Mouse (Mus musculus) C2C12 (cell line): ENCODE results near the gene Chadl. TPM values are rescaled to one million over a fixed set of nuclear protein-coding genes. Genes with fewer than 3 reads are reported as not detected.

Experiments used
- H3K27me3 ChIP-seq: one replicate; pipeline ENCODE4 v1.6.1; 2011; ENCODE audit not compliant: control insufficient read depth, insufficient read depth, insufficient read length
- H3K36me3 ChIP-seq: one replicate; pipeline ENCODE4 v1.6.1; 2011; ENCODE audit not compliant: control insufficient read depth, insufficient read depth
- H3K4me3 ChIP-seq: one replicate; pipeline ENCODE4 v1.5.1; 2011; ENCODE audit warnings: mild to moderate bottlenecking, control low read depth; ENCODE audit not compliant: poor library complexity, insufficient read depth, severe bottlenecking
- H3K79me2 ChIP-seq: one replicate; pipeline ENCODE4 v1.6.1; 2011; ENCODE audit not compliant: control insufficient read depth, insufficient read depth
- H3K79me3 ChIP-seq: one replicate; pipeline ENCODE4 v1.6.1; 2011; ENCODE audit warnings: low read depth, control low read depth
- H3ac ChIP-seq: one replicate; pipeline ENCODE3; 2011; ENCODE audit warnings: low read depth; ENCODE audit not compliant: control insufficient read depth, insufficient read length
- CEBPB ChIP-seq: IDR thresholded peaks from one replicate; pipeline ENCODE4 v1.6.1; 2011; ENCODE audit warnings: low read depth, mild to moderate bottlenecking, control low read depth, moderate library complexity
- CTCF ChIP-seq: IDR thresholded peaks from one replicate; pipeline ENCODE4 v1.5.1; 2011; ENCODE audit not compliant: control insufficient read depth, insufficient read depth, insufficient read length
- FOSL1 ChIP-seq: IDR thresholded peaks from one replicate; pipeline ENCODE4 v1.8.0; 2011; ENCODE audit warnings: mild to moderate bottlenecking, low read length; ENCODE audit not compliant: poor library complexity, insufficient read depth, severe bottlenecking
- MAX ChIP-seq: IDR thresholded peaks from one replicate; pipeline ENCODE4 v1.6.1; 2011; ENCODE audit warnings: mild to moderate bottlenecking, control low read depth
- MYOD1 ChIP-seq: IDR thresholded peaks from one replicate; pipeline ENCODE4 v1.6.1; 2011; ENCODE audit warnings: low read depth; ENCODE audit not compliant: control insufficient read depth, insufficient read length
- MYOG ChIP-seq: IDR thresholded peaks from one replicate; pipeline ENCODE4 v1.6.1; 2011; ENCODE audit not compliant: control insufficient read depth, insufficient read length; ENCODE audit errors: extremely low read depth
- USF1 ChIP-seq: IDR thresholded peaks from one replicate; pipeline ENCODE4 v1.6.1; 2011; ENCODE audit warnings: low read depth, mild to moderate bottlenecking, control low read depth, moderate library complexity
- polyA plus RNA-seq: library from polyadenylated mRNA; unstranded; fragments of >200 nt; fragmentation: generic; extraction: Trizol; gene quantifications from one replicate; pipeline ENCODE4 v1.2.1, GENCODE M21; 2012; ENCODE audit warnings: missing spikeins

The Chadl gene
- polyA plus RNA-seq, 1 experiment, result 1.5 TPM

DNA sequence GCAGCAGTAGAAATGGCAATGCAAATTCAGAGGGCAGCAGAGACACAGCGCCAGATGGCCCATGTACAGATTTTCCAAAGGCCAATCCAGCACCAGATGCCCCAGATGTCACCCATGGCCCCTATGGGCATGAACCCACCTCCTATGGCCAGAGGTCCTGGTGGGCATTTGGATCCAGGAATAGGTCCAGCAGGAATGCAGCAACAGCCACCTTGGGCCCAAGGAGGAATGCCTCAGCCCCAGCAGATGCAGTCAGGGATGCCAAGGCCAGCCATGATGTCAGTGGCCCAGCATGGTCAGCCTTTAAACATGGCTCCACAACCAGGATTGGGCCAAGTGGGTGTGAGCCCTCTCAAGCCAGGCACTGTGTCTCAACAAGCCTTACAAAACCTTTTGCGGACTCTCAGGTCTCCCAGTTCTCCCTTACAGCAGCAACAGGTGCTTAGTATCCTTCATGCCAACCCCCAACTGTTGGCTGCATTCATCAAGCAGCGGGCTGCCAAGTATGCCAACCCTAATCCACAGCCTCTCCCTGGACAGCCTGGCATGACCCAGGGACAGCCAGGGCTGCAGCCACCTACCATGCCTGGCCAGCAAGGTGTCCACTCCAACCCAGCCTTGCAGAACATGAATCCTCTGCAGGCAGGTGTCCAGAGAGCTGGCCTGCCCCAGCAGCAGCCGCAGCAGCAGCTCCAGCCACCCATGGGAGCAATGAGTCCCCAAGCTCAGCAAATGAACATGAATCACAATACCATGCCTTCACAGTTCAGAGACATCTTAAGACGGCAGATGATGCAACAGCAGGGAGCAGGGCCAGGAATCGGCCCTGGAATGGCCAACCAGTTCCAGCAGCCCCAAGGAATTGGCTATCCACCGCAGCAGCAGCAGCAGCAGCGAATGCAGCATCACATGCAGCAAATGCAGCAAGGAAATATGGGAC lies 47.3 kb downstream of the Chadl start:
- H3K79me2 ChIP-seq, result no peaks in the 10 kb centered on the region
- H3K79me3 ChIP-seq, result no peaks in the 10 kb centered on the region
- H3ac ChIP-seq, result no peak overlapping the region
- TF ChIP-seq CTCF (no peak), MYOD1 (no peak), MYOG (no peak), FOSL1 (no peak), MAX (no peak), CEBPB (no peak), USF1 (no peak)
- H3K4me3 ChIP-seq, result no peak overlapping the region
- H3K36me3 ChIP-seq, result peaks cover 66% of the 10 kb centered on the region
- H3K27me3 ChIP-seq, result no peaks in the 10 kb centered on the region

Other genes with a start within 250 kb of the Chadl start
- 275 TPM for gene Rbx1, start 231.0 kb downstream of the Chadl start, polyA plus RNA-seq
- gene Ep300, start 111.9 kb downstream of the Chadl start, polyA plus RNA-seq, result 19.2 TPM
- 34.8 TPM for gene L3mbtl2, start 33.4 kb downstream of the Chadl start, polyA plus RNA-seq
- gene Zc3h7b, start 47.8 kb upstream of the Chadl start, polyA plus RNA-seq, result 46.9 TPM
- 233 TPM for gene Rangap1, start 48.2 kb upstream of the Chadl start, polyA plus RNA-seq
- gene Tef, start 105.1 kb upstream of the Chadl start, polyA plus RNA-seq, result 32.6 TPM
- 37.5 TPM for gene Tob2, start 161.5 kb upstream of the Chadl start, polyA plus RNA-seq
- gene Phf5a, start 174.6 kb upstream of the Chadl start, polyA plus RNA-seq, result 156 TPM
- gene Aco2, start 175.0 kb upstream of the Chadl start, polyA plus RNA-seq, result 368 TPM
- 164 TPM for gene Polr3h, start 229.0 kb upstream of the Chadl start, polyA plus RNA-seq
- 1.7 TPM for gene Csdc2, start 239.5 kb upstream of the Chadl start, polyA plus RNA-seq